Mouse (Mus musculus) c-Kit-positive CD71-negative TER-119-negative erythroid progenitor cells, embryonic 14.5 days (primary cell): ENCODE measurements around the gene Acap3.

Experiments
- DNase-seq: peaks from one replicate; pipeline ENCODE4 v3.0.0-alpha.2; 2013; ENCODE audit warnings: low read depth

The Acap3 gene

DNA sequence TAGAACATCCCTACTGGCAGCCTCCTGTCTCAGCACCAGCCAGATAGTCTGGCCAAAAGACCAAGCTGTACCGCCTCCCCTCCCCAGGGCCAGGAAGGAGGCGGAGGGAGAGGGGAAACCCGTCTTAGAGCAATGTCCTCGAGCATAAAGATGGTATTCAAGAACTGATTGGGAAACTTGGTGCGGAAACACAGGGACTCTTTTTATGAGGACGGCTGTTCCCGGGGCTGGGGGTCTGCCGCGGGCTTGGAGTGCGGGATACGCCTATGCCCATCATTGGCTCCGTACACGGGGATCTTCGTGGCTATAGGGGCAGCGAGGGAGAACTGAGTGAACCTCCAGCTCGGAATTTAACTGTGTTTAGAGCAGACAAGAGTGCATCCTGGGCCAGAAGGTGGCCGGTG, 51.4 kb downstream of the Acap3 start:
- no peak for DNase-seq

DNA sequence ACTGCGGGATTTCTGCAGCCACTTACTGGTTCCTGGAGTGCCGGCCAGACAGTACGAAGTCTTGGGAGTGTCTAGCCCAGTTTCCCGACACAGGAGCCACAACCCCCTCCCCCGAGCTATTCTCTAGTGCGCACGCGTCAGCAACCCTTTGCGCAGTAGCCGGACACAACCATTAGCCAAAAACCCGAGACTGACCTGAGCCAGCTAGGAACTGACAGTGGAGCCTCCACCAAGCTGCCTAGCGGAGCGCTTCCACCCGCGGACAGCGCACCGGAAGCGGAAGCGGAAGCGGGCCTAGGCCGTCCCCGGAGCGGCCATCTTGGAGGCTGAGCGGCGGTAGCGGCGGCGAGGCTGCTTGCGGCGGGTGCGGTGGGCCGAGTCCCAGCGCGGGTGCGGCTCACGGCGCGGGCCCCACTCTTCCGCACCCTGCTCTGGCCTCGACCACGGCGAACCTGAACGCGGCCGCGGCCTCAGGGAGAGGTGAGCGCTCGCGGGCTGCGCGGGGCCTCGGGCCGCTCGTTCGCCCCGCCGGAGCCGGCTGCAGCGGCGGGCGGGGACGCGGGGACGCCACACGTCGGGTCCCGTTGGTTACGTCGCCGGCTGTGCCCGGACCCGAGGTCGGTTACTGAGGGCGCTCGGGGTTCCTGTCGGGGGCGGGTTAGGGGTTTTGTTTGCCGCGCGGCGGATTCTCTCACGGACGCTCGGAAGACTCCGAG, 52.1 kb downstream of the Acap3 start, which contains the start of gene Ube2j2:
TSS of gene Ube2j2 (plus strand) at position 298 of the 716 bp plus-strand sequence.
- DNase-seq = peak; percentile 82

GRCm38 (mm10) chr4:155944271-155944670, 52.6 kb downstream of the Acap3 start:
- no peak for DNase-seq

DNA sequence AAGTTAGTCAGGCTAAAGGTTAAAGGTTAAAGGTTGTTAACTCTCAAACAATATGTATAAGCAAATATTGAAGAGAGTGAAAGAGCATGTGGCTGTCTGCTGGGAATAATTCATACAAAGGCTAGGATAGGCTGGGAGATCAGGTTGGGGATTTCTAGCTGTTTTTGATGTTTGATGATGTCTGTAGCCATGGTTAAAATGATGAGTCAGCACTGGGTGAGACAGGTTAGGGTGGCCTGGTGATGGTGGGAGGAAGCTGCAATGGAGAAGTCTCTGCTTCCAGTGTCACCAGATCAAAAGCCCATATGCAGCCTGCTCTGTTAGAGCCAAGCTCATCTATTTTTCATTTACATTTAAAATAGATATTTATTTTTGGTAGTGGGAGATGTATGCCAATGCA, 55.5 kb downstream of the Acap3 start:
- no peak for DNase-seq

- no peak for DNase-seq
Measured at GRCm38 (mm10) chr4:155955491-155955890, 63.9 kb downstream of the Acap3 start.
